Mouse (Mus musculus) thymus, postnatal 0 days (tissue): Measurements from ENCODE around the gene Tbrg4. TPM values are rescaled to one million over a fixed set of nuclear protein-coding genes. Genes with fewer than 3 reads are reported as not detected.

Experiments used
- DNase-seq: peaks from one replicate; pipeline ENCODE4 v3.0.0-alpha.2; 2015; ENCODE audit warnings: low spot score
- polyA plus RNA-seq: library from polyadenylated mRNA; unstranded; fragments of >200 nt; fragmentation: Nextera tagmentation; extraction: Ambion mirVana; gene quantifications from 2 replicates; pipeline ENCODE4 v1.2.1, GENCODE M21; 2015

Tbrg4 gene
- polyA plus RNA-seq, 1 experiment from 2014 or later, result 41.6 TPM

DNA sequence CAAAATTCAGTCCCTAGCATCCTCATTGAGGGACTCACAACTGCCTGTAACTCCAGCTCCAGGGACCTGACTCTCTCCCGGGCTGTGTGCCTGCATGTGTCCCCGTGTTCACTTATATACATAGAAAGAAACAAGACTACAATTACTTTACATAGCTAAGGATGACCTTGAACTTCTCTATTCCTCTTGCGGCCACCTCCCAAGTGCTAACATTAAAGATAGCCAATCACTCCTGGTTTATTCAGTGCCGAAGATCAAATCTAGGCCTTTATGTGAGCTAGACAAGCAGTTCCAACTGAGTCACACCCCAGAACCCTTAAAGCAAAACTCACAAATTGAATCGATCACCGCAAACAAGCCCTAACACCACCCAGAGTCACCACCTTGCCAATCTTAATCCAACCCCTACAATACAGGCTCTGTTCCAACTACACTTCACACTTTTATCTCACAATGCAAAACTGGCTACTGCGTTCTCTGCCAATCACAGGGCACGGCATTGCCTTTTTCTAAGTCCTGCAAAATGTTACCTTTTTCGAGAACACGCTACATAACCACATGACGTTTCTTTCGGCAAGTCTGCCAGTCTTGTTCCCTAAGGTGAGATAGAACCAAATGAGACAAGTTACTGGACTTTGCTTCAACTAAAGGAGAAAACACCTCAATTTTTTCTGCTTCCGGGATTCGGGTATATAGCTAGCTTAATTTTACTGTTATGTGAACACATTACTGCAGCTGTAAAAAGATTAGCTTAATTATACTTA lies 1.1 kb downstream of the Tbrg4 start:
- no peak for DNase-seq

DNA sequence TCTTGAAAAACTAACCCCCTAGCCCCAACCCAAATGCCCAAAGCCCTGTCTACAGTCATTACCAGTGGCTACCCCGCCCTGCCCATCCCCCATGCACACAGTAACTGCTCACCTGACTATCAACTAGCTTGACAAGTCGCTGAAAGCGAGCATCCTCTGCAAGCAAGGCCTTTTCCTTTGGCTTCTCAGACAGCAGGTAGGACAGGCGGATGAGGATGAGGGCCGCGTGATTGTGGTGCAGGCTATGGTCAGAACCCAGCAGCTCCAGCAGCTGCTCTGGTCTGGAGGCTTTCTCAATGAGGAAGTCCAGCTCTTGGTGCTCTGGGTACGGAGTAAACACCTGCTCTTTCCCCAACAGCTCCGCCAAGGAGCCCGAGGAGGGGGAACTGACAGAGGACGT lies 2.2 kb downstream of the Tbrg4 start:
- DNase-seq, result no peak

DNA sequence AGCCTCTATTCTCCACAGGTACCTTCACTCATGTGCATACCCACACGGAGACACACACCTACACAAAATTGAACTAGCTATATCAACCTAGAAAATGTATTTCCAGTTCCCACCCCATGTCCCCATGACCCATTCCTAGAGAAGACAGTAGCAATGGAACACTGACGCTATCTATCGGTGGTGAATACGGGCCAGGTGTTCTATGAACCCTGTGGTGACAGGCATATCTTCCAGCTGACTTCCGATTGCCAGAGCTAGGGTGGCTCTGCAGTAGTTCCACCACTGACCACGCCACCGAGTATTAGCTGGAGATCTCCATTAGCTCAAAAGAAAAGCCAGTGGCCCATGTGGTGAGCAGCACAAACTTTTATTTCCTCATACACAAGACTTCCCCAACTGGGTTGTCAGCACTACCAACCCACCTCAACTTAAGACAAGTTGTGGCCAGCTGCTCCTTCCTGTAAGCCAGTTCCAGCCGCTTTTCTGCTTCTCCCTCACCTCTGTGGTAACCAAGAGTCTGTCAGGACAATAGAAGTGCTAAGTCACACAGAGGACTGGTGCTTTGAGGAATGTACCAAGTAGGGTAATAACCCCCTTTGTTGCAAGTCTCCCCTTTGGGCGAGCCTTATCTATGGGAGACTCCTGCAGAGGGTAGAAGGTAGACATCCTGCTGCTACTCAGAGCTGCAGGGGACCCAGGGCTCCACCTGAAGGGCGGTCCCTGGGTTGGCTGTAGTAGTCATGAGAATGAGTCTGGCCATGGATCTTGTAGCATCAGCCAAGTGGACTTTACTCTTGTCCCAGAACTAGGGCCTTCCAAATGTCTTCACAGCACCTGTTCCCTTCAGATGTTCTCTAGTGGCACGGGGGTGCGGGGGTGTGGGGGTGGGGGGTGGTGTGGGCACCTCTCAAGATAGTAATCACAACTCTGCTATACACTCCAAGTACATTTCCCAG lies 10.3 kb downstream of the Tbrg4 start:
- DNase-seq, result no peak

DNA sequence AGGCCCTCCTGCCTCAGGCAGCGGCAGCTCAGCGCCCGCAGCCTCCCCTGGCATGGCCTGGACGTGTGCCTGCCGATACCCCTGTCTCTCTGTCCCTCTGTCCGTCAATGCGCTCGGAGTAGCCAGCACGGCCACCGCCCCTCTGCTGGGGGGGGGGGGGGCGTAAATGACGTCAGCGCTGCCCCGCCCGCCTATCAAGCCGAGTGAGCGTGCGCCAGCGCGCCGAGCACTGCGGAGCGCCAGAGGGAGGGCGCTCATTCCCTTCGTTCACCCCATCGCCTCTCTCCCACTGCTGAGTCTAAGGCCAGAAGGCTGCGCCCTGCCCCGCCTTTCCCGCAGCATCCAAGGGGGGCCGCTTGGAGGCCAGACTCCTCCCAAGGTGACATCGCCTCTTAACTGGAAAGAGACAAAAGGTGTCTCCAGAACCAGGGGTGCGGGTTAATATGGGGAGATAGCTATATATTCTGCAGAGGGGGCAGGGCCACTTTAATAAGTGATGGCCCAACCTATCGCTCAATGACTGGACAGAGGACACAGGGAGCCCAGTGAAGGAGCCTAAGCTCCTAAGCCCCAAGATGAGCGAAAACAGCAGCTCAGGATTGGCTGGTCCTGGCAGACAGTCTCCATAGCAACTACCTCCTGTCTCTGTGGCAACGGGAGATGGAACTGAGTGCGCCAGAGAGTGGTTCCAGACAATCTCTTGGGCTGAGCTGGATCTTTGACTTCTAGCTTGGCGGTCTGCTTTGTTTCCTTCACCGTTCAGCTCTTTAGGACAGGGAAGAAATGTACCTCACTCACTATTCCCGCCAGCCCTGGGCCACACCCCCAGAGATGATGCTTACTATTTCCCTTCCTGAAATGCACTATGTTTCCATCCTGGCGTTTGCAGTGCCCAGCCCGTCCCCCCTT lies 20.1 kb downstream of the Tbrg4 start, which contains the start of gene Nacad:
Gene Nacad, minus strand, starts transcription at position 563 of the 909 bp plus-strand sequence.
- no peak for DNase-seq

DNA sequence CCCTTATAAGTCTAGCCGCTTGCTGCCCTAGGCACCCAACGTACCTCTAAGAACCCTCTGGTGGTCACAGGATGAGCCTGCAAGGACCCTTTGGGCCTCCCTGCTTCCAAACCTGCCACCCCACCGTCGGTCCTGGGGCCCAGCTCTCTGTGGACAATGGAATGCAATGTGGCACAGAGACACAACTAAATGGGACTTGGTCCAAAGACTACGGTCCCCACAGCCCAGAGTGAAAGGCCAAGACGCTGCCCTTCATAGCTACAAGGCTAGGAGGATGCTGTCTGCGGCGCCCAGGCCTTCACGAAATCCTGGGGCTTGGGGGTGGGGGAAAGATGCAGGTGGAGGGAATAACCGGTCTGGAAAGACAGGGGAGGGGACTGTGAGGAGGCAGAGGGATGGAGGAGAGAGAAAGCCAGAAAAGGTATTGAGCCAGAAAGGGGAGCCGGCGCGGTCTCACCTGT lies 20.8 kb downstream of the Tbrg4 start:
- DNase-seq, result no peak

DNA sequence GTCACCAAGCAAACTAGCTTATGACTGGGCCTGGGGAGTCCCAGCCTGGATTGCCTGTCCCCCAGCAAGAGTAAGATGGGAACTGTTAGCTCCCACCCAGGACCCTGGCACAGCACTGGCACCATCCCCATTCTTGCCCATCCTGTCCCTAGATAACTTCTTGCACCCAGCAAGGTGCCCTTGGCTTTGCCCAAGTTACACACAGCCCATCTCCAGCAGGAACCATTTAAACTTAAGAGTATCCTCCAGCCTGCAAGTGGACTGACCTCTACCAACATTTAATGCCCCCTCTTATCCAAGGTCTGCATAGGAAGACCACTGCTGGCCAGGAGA lies 21.3 kb downstream of the Tbrg4 start:
- DNase-seq, result no peak

DNA sequence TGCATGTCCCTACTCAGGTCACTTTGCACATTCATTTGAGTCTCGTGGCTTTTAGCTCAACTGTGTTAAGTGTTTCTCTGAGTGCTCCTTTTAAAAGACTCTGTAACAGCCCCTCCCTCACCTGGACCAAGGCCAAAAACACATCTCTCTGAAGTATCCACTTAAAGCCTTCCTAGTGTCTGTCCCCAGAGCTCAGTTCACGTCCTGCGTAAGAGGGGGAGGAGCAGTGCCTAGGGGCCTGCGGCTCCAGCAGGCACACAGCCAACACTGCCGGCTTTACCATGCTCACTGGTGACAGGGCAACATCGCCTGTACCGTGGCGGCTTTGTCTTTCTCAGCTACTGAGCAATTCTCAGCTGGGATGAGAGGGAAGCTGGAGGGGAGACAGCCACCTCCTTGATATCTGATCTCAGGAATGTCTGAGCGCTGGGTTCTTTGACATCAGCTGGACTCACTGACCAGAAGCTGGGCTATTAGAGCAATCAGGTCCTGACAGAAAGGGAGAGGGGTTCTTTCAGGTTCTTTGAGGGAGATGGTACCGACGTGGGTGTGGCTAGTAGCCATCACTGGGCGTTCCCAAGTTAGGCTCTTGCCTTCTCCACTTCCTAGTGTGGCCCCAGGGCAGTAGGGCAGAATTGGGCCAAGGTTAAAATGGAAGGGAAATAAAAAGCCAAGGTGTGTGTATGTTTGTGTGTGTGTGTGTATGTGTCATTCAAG lies 21.8 kb downstream of the Tbrg4 start:
- no peak for DNase-seq

DNA sequence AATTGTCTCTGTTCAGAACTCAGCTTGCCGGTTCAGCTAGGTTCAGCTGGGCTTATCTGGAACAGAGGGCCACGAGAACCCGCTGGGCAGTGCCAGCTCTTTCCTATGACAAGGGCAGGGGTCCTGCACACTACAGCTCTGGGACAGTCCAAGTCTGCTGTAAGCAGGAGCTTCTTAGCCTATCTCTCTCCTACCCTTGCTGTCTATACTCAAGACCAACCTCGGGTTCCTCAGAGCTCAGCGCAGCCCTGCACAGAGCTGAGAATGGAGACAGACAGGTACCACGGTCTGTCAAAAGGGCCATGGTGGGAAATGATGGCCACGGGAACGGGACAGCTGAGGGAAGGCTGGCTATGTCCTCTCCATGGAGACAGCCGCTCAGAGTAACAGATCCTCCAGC lies 22.6 kb downstream of the Tbrg4 start:
- no peak for DNase-seq

DNA sequence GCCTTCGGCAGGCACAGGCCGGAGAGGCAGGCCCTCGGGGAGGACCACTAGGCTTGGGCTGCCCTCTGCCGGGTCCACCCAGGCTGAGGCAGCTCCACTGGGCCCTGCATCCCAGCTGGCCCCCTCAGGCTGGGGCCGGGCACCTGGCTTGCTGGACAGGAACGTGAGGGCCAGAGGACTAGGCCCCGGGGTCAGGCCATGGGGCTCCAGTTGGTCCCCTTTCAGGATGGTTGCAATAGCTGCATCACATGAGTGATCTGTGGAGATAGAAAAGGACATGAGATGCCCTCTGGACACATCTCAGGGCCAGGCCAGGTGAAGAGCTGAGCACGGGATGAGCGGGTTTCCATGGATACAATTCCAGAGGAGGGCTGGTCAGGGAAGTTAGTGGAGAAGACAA lies 23.2 kb downstream of the Tbrg4 start:
- DNase-seq, result no peak

DNA sequence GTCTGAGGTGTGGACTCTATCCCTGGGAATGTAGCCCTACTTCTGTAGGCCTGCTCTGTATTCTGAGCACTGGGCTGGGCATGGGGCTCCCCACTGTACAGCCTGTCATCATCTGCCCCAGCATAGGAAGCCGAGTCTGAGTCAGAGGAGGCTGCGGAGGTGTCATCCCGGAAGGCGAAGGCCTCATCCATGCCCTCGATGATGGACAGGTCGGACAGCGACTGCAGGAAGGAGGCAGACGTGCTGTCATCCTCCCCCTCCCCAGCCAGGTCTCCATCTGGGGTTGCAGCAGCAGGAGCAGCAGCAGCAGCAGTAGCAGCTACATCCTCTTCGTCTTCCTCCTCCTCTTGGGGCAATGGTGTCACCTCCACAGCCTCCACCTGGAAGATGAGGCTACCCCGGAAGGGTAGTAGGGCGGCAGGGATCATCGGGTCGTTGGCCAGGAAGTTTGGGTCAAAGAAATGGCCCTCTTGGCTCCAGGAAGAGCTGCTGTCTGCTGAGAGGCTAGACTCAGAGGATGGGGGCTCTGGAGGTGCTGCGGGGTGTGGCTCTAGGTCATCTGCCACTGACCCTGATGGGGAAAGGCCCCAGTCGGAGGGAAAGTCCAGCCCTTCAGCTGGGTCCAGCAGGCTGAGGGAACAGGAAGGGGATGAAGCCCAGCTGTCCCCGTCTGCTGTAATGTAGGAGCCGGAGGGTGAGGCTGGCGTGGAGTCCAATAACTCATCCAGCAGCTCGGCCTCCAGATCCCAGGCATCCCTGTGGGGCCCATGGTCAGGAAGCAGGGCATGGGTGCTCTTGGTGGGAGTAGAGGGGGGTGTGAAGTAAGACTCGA lies 24.0 kb downstream of the Tbrg4 start:
- DNase-seq, result no peak

DNA sequence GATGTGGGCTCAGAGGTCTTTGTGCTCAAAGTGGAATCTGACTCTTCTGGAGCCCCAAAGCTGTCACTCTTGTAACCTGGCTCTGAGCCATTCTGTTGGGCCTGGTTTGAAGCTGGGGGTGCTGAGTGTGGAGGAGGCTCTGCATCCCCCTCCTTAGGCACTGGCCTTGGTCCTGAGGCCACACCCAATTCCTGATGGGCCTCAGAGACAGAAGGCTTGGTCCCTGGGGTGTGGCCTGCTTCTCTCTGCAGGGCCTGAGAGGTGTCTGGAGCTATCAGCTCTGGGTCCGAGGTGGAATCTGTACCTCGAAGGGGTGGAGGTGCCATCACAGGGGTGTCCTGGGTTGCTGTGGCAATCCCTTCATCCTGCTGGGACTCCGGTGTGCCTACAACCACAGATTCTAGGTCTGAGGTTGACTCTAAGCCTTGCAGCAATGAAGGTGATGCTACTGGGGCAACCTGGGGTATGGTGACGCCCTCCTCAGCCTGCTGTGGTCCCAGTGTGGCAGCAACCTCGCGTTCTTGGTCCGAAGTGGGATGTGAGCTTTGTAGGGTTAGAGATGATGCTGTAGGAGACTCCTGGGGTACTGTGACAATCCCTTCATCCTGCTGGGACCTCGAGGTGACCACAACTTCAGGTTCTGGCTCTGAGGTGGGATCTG lies 25.5 kb downstream of the Tbrg4 start:
- DNase-seq, result no peak

DNA sequence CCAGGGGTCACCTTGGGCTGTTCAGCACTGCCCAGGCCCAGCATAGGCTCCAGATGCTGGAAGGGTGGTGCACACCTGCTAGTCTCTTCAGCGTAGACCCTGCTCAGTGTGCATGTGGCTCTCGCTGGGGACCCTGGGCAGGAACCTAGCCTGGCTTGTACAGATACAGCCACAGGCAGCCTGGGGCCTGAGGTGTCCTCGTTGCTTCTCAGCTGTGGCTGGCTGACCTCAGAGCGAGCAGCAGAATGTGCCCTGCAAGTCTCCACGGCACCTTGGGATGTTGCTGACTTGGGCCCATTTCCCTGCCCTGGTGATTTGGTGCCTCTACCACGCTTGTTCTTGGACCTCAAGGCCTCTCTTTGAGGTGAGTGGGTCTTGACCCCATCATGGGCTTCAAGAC lies 26.0 kb downstream of the Tbrg4 start:
- no peak for DNase-seq

DNA sequence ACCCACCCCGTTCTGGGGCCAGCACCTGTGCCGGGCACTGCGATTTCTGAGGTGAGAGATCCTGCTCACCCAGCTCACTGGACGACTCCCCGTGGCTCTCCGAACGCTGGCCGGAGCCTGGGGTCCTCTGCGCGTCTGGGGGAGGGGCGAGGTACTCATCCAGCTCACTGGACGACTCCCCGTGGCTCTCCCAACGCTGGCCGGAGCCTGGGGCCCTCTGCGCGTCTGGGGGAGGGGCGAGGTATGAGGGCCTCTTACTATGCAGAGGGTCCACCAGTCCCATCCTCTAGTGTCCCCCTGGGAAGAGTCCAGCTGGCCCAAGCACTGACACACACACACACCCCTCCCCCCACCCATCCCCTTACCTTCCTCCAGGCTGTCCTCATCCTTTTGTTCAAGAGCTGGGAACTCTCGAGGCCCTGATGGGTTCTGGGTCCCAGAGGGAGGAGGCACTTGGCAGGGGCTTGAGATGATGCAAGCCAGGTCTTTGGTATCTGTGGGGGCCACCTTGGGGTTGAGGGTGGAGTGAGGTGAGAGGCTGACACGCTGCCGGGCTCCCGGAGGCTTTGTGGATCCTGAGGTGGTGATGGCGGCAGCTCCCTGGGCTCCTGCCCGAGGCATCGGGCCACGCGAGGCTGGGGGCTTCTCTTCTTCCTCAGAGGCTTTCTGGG lies 26.7 kb downstream of the Tbrg4 start:
- DNase-seq, result no peak

DNA sequence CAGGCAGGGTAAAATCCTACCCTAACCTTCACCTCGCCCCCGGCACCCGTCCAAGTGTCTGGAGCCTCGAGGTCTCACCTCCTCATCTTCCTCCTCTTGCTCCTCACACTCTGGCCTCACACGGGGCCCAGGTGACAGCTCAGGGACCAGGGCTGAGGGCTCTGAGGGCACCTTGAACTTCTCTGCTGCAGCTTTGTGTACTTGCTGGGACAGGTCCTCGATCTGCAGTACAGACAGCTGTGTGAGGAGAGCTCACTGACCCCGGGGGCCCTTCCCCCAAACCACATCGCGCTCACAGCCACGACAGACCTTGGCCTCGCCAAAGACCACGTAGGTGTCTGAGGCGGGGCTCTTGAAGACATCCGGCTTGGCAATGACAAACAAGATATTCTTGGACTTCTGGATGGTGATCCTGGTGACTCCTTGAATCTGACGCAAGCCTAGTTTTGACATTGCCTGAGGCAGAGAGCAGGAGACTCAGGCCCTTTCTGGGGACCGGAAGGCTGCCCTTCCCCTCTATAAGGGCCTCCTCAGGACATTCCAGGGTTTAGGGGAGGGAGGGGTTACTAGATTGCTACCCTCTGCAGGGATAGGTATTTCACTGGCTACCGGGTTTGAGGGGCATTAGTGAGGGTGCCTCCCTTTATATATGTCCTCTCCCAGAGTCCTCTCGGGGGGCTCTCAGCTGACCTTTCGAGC lies 27.5 kb downstream of the Tbrg4 start:
- DNase-seq, result no peak

DNA sequence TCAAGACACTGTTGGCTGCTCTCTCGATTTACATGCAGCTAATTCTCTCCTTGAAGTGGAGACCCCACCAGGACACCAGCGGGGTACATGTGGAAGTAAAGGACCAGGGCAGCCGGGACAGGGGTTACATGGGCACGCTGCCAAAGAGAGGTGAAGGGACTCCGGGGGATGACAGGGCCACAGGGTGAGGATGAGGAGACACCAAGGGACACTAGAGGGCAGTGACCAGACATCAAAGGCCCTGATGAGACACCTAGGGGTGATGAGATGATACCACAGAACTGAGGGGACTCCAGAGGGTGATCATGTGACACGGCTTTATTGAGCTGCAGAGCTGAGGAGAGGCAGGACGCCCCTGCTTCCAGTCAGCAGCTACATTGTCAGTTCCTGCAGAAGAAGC lies 28.3 kb downstream of the Tbrg4 start:
- DNase-seq, result no peak

DNA sequence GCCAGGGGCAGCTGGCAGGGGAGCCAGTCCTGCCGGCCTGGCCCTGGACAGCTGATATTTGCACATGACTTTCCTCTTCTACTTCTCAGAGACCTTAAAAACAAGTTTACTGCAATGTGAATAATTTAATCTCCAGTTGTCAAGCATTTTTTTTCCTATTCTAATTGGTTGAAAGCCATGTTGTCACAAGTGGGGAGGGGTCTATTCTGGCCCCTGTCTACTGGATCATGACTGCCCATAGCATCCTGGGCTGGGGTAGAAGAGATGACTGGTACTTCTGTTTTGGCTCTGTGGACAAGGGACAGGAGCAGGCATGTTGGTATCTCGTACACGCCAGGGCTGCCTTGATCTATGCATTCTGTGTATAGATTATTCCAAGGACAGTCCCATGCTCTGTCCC lies 29.3 kb downstream of the Tbrg4 start:
- no peak for DNase-seq

DNA sequence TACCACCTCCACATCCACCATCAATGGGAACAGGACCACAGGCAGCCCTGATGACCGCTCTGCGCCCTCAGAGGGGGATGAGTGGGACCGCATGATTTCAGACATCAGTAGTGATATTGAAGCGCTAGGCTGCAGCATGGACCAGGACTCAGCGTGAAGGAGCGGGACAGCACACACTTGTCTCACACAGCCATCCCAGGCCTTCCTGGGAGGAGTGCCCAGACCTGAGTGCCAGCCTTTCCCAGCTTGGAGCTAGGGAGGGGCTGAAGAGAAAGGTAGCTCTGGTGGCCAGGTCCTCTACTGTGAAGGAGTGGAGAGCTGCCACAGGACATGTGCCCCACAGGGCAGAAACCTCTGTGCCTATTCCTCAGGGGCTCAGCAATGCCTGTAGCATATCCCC lies 29.7 kb downstream of the Tbrg4 start:
- DNase-seq, result no peak

DNA sequence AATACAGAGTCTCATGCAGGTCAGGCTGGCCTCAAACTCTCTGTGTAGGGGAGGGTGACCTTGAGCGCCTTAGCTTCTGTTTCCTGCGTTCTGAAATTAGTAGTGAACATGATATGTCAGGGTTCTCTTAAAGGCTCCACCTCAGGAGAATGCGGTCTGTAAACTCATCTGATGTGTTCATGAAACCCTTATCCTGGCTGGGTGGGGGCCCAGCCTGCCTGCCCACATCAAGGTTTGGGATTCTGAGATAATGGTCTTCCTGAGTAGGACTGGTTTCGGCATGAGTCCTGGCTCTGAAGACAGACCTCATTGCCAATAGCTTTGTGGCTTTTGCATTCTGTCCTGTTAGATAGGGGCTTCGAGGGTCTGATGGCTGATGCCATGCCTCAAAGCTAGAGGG lies 30.5 kb downstream of the Tbrg4 start:
- no peak for DNase-seq
